Mouse (Mus musculus): ENCODE data around the gene Prelid1. TPM values are rescaled to one million over a fixed set of nuclear protein-coding genes. Genes with fewer than 3 reads are reported as not detected.

Gene Prelid1
- total RNA-seq, 2 experiments from 2014 or later, result 182 to 192 TPM

Other genes with a start within 250 kb of the Prelid1 start
- 10 to 100 TPM; 18.3 to 21.4 TPM for gene Uimc1, start 220.2 kb upstream of the Prelid1 start, total RNA-seq (2021)
- gene Zfp346, start 215.2 kb upstream of the Prelid1 start, total RNA-seq (2021), result 10 to 100 TPM; 42.8 to 45.8 TPM
- gene Gm17617, start 187.0 kb upstream of the Prelid1 start, total RNA-seq (2021), result not detected
- gene Fgfr4, start 167.9 kb upstream of the Prelid1 start, total RNA-seq (2021), result 1 to 10 TPM; 1.1 TPM
- 100 to 1,000 TPM; 155 to 163 TPM for gene Nsd1, start 110.7 kb upstream of the Prelid1 start, total RNA-seq (2021)
- 10 to 100 TPM; 54.8 to 58.5 TPM for gene Rab24, start 1.4 kb downstream of the Prelid1 start, total RNA-seq (2021)
- gene Mxd3, start 9.3 kb downstream of the Prelid1 start, total RNA-seq (2021), result 1 to 10 TPM; 3.6 to 5.6 TPM
- gene Lman2, start 42.3 kb downstream of the Prelid1 start, total RNA-seq (2021), result 10 to 100 TPM; 43.1 to 46.8 TPM
- 1 to 10 TPM; 4.3 to 6.3 TPM for gene Rgs14, start 49.2 kb downstream of the Prelid1 start, total RNA-seq (2021)
- under 1 TPM in 1 of 2 experiments, not detected in 1; 0.36 TPM for gene Slc34a1, start 77.7 kb downstream of the Prelid1 start, total RNA-seq (2021)
- gene Pfn3, start 94.7 kb downstream of the Prelid1 start, total RNA-seq (2021), result 1 to 10 TPM in 1 of 2 experiments, under 1 TPM in 1; 0.97 to 1.1 TPM
- under 1 TPM; 0.30 to 0.38 TPM for gene F12, start 106.3 kb downstream of the Prelid1 start, total RNA-seq (2021)
- gene Grk6, start 124.6 kb downstream of the Prelid1 start, total RNA-seq (2021), result 10 to 100 TPM; 73.8 to 78.8 TPM
- gene Prr7, start 143.8 kb downstream of the Prelid1 start, total RNA-seq (2021), result 10 to 100 TPM; 86.0 to 87.5 TPM
- gene Dbn1, start 167.6 kb downstream of the Prelid1 start, total RNA-seq (2021), result 100 to 1,000 TPM; 623 to 643 TPM
- gene Pdlim7, start 193.2 kb downstream of the Prelid1 start, total RNA-seq (2021), result 10 to 100 TPM; 62.5 to 66.8 TPM
- gene Dok3, start 208.8 kb downstream of the Prelid1 start, total RNA-seq (2021), result 1 to 10 TPM; 6.4 to 7.2 TPM
- gene Ddx41, start 216.2 kb downstream of the Prelid1 start, total RNA-seq (2021), result 10 to 100 TPM; 51.6 to 56.5 TPM

All from left cerebral cortex, postnatal 4 days (tissue).